Mouse (Mus musculus) erythroblast, embryonic 14.5 days (primary cell): ENCODE data around the gene Mog. TPM values are rescaled to one million over a fixed set of nuclear protein-coding genes. Genes with fewer than 3 reads are reported as not detected.

Source experiments
- H3K27me3 ChIP-seq: 2 replicates; pipeline ENCODE4 v1.6.1; 2012; ENCODE audit warnings: inconsistent platforms; ENCODE audit not compliant: control insufficient read depth
- H3K36me3 ChIP-seq: 2 replicates; pipeline ENCODE4 v1.6.1; 2012; ENCODE audit warnings: mild to moderate bottlenecking, inconsistent platforms; ENCODE audit not compliant: control insufficient read depth
- H3K4me1 ChIP-seq: 2 replicates; pipeline ENCODE4 v1.6.1; 2012; ENCODE audit warnings: inconsistent platforms; ENCODE audit not compliant: control insufficient read depth
- H3K4me3 ChIP-seq: replicated peaks from 2 replicates; pipeline ENCODE3; 2012; ENCODE audit warnings: moderate library complexity, mild to moderate bottlenecking, inconsistent platforms
- H3K9me3 ChIP-seq: 2 replicates; pipeline ENCODE4 v1.6.1; 2012; ENCODE audit warnings: low read length, inconsistent platforms, mixed read lengths; ENCODE audit not compliant: control insufficient read depth
- GATA1 ChIP-seq: IDR thresholded peaks from 2 replicates; pipeline ENCODE4 v1.6.1; 2012; ENCODE audit warnings: low read length, inconsistent platforms, mixed read lengths
- TAL1 ChIP-seq: IDR thresholded peaks from 3 replicates; pipeline ENCODE4 v1.6.1; 2012; ENCODE audit warnings: low read length, inconsistent platforms, mixed read lengths
- polyA plus RNA-seq: library from polyadenylated mRNA; stranded (reverse); fragments of >175 nt; gene quantifications from 2 replicates; pipeline ENCODE4 v1.2.3, GENCODE M21; 2012

Gene Mog
- polyA plus RNA-seq, 1 experiment = not detected

DNA sequence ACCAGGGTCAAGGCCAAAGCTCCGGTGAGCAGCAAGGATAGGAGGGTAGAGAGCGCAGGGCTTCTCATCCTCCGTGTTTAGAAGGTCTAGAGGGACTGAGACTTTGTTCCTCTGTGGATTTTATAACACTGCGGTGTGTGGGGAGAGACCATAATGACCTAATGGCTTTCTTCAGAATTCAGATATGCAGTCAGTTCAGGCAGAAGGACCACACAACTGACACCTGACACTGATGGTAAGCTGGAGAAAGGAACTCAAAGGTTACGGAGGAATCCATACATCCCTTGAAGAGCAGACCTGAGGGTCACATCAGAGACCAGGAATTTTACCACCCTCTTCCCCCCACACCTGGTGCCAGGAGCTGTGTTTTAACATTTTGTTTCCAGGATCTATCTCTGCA, 33.8 kb downstream of the Mog start, which contains the start of gene H2-M5:
Gene H2-M5, minus strand, starts transcription at position 101 of the 400 bp plus-strand sequence.
- Histone ChIP-seq H3K27me3 (peaks cover 31% of the 10 kb centered on the region), H3K36me3 (no peaks in the 10 kb centered on the region), H3K4me1 (no peaks in the 10 kb centered on the region), H3K9me3 (no peaks in the 10 kb centered on the region), H3K4me3 (no peak within 1 kb of the TSS)
- no peak for TF ChIP-seq GATA1
- TF ChIP-seq TAL1 = no peak

DNA sequence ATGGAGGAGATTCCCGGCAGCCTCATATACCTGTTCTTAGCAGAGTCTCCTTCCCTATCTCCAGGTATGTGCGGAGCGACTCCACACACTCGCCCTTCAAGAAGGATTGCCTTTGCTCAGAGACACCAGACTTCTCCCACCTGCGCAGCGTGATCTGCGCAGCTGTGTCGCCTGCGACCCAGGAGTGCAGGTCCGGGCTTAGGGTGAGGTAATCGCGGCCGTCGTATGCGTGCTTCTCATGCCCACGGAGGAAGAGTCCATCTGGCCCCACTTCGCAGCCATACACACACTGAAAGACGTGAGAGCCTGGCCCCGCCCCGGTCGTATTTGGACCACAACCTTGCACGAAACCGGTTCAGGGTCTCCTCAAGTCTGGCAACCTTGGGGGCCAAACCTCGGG, 34.7 kb downstream of the Mog start:
- TF ChIP-seq TAL1 = no peak
- TF ChIP-seq GATA1 = no peak
- Histone ChIP-seq H3K4me3 (no peak overlapping the region), H3K9me3 (no peaks in the 10 kb centered on the region), H3K36me3 (no peaks in the 10 kb centered on the region), H3K27me3 (peaks cover 31% of the 10 kb centered on the region), H3K4me1 (no peaks in the 10 kb centered on the region)

DNA sequence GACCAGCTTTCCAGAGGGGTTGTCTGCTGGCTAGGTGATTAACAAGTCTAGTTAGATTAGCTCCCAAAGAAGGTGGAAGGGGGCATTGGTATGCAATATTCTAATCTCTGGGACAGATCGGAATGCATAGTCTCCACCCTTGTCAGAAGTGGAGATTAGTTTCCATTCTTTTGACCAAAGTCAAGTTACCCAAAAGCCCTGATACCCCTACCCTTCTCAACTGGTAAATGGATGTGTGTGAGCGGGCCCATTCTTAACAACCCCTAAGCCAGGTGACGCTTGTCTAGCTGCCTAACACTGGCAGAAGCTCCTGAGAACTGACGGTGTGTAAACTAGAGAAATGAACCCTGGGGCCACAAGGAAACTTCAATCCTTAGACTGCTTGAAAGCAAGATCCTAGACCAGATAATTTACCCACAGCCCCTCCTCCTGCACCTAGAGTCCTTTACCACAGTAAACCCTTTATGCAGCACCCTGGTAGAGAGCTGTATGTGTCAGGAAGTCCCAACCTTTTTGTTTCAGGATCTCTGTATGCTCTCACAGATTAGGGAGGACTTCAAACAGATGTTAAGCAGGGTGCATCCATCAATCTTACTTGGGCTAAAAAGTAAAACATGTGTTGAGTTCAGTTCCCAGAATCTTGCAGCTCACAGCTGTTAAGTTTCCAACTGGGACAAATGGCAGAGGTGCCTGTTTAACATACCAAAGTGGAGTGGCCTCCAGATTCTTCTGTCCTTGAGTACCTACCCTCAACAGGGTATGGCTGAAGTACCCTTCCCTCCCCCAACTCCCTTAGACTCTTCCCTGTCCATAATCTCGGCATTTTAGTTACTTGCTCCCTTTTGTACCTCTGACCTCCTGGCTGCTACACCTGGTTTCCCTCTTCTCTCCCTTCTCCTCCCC, 40.7 kb downstream of the Mog start:
- Histone ChIP-seq H3K9me3 (no peaks in the 10 kb centered on the region), H3K4me1 (no peaks in the 10 kb centered on the region), H3K4me3 (no peak overlapping the region), H3K27me3 (peaks cover 32% of the 10 kb centered on the region), H3K36me3 (no peaks in the 10 kb centered on the region)
- TF ChIP-seq GATA1 = no peak
- no peak for TF ChIP-seq TAL1

DNA sequence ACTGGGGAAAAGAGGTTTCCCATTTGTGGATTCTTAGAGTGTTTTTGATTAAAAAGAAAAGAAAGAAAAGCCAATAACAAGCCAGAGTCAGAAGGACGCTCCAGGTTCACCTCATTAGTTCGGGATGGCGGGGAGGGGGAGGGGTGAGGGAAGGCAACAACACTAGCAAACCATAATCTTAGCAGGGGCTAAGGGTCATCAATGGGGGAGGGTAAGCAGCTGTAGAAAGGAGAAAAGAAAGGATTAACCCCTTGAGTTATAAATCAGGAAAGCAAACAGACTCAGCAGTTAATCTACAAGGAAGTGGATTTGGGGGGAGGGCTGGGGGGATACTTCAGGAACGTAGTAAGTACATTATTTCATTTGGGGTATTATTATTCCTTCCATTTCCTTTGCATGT, 41.4 kb downstream of the Mog start:
- Histone ChIP-seq H3K4me3 (no peak overlapping the region), H3K27me3 (peaks cover 27% of the 10 kb centered on the region), H3K4me1 (no peaks in the 10 kb centered on the region), H3K36me3 (no peaks in the 10 kb centered on the region), H3K9me3 (no peaks in the 10 kb centered on the region)
- no peak for TF ChIP-seq GATA1
- TF ChIP-seq TAL1 = no peak

DNA sequence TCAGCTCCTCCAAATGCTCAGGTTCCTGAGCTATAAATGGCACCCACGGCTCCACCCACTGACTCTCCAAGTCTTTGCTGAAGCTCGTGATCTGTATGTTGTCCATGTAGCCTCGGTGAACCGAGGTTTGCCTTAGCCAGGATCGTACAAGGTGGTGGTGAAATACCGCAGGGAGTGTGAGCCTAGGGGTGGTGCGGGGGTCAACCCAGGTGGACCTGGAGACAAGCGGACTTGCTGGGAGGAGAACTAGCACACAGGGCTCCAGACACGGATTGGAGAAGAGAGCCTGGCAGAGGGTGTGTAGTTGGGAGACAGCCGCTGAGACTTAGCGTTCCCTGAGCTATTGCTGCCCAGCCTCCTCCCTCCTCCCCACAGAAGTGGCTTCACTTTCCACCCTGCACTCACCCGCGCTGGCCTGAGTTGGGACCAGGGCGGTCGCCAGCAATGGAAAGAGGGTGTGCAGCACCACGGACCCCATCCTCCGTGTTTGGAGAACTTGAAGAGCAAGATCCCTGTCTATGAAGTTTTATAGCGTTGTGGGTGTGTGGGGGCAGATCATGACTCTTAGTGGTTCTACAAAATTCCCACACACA, 41.9 kb downstream of the Mog start, which contains the start of gene 2410137M14Rik:
Gene 2410137M14Rik, minus strand, starts transcription at position 17 of the 593 bp plus-strand sequence.
- Histone ChIP-seq H3K4me1 (no peaks in the 10 kb centered on the region), H3K4me3 (no peak within 1 kb of the TSS), H3K36me3 (no peaks in the 10 kb centered on the region), H3K9me3 (no peaks in the 10 kb centered on the region), H3K27me3 (peaks cover 24% of the 10 kb centered on the region)
- TF ChIP-seq TAL1 (no peak), GATA1 (no peak)

DNA sequence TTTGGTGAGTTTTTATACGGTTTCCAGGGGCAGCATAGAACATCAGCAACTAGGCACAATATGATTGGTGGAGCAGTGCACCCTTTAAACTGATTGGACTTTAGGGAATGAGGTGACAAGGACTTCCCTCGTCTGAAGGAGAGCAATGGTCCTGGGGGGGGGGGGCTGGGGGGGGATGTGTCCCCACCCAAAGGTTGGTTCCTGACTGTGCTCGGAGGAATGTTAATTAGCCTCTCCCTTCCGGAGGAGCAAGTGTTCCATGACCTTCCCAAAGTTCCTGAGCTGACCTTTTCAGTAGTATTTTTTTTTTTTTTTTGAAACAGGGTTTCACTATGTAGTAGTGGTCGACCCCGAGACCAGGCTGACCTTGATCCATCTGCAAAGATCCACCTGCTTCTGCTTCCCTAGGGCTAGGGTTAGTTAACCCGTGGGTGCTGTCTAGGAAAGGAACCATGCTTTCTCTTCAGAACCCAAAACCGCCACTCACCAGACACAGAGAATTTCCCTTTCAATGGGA, 49.9 kb downstream of the Mog start:
- Histone ChIP-seq H3K9me3 (no peaks in the 10 kb centered on the region), H3K4me1 (no peaks in the 10 kb centered on the region), H3K4me3 (no peak overlapping the region), H3K27me3 (no peaks in the 10 kb centered on the region), H3K36me3 (no peaks in the 10 kb centered on the region)
- TF ChIP-seq GATA1 (no peak), TAL1 (no peak)

DNA sequence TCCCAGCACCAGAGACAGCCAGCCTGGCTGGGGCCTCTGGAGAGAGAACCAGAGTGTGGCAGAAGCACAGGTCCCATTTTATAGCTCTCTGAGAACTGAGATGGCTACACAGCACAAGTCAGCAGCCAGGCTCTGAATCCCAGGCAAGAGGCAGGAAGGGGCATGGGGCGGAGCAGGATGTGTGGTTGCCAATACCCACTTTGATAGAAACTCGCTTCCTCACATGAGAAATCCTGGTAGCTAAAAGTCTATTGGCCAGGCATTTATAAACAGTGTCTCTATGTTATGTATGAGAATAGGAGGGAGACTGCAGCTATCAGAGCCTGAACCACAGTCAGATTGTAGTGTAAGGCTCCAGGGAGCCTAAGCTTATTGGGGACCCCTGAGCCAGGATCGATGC, 50.4 kb downstream of the Mog start:
- Histone ChIP-seq H3K27me3 (no peaks in the 10 kb centered on the region), H3K4me1 (no peaks in the 10 kb centered on the region), H3K9me3 (no peaks in the 10 kb centered on the region), H3K4me3 (no peak overlapping the region), H3K36me3 (no peaks in the 10 kb centered on the region)
- TF ChIP-seq GATA1 (no peak), TAL1 (no peak)

DNA sequence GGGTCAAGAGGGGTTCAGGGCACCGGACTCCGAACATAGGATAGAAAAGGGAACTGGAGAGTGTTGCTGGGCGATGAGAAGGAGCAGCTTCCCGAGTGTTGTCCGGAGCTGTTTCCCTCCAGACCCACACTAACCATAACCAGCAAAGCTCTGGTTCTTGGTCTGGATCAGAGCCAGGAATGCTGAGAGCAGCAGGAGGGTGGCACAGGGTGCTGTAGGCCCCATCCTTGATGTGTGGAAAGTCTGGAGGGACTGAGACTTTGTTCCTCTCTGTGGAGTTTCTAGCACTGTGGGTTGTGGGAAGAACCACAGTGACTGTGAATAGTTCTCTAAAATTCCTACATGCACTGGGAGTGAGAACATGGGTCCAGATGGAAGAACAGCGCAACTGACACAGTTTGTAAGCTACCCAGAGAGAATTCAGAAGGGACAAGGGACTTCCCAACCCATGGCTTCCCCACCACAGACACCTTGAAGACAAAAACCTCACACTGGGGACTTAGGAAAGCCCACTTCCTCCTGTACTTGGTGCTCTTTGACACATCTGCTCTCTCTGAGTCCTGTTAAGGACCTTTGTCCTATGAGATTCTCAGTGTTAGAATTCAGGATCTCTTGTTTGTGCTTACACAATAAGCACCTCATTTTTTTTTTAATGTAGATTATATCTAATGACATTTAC, 51.9 kb downstream of the Mog start:
- H3K36me3 ChIP-seq = no peaks in the 10 kb centered on the region
- TF ChIP-seq GATA1 (no peak), TAL1 (no peak)
- no peaks in the 10 kb centered on the region for H3K27me3 ChIP-seq
- H3K4me3 ChIP-seq = no peak overlapping the region
- H3K9me3 ChIP-seq = no peaks in the 10 kb centered on the region
- H3K4me1 ChIP-seq = no peaks in the 10 kb centered on the region
